Mouse (Mus musculus) embryonic facial prominence, embryonic 15.5 days (tissue): ENCODE results near the gene Slc9a7. TPM values are rescaled to one million over a fixed set of nuclear protein-coding genes. Genes with fewer than 3 reads are reported as not detected.

ENCODE experiments used
- ATAC-seq: fragments of 200-750 bp; cut with Nextera tagmentation; 2 replicates; pipeline ENCODE4 v1.8.0; 2017; ENCODE audit warnings: low read depth, moderate TSS enrichment; ENCODE audit not compliant: insufficient number of reproducible peaks, low FRiP score, low TSS enrichment
- H3K27ac ChIP-seq: fragments of 300-500 bp; sonication (generic); replicated peaks from 2 replicates; pipeline ENCODE4 v1.5.1; 2015; ENCODE audit warnings: mild to moderate bottlenecking, inconsistent platforms
- H3K27me3 ChIP-seq: fragments of 300-500 bp; sonication (generic); 2 replicates; pipeline ENCODE4 v1.6.1; 2015; ENCODE audit warnings: inconsistent platforms
- H3K36me3 ChIP-seq: fragments of 300-500 bp; sonication (generic); 2 replicates; pipeline ENCODE4 v1.6.1; 2015; ENCODE audit warnings: mild to moderate bottlenecking, inconsistent platforms
- H3K4me1 ChIP-seq: fragments of 300-500 bp; sonication (generic); 2 replicates; pipeline ENCODE4 v1.6.1; 2015; ENCODE audit warnings: inconsistent platforms
- H3K4me2 ChIP-seq: fragments of 300-500 bp; sonication (generic); replicated peaks from 2 replicates; pipeline ENCODE4 v1.6.1; 2015; ENCODE audit warnings: mild to moderate bottlenecking, inconsistent platforms
- H3K4me3 ChIP-seq: fragments of 300-500 bp; sonication (generic); replicated peaks from 2 replicates; pipeline ENCODE4 v1.5.1; 2015; ENCODE audit warnings: mild to moderate bottlenecking, inconsistent platforms
- H3K9ac ChIP-seq: fragments of 300-500 bp; sonication (generic); 2 replicates; pipeline ENCODE4 v1.6.1; 2015; ENCODE audit warnings: inconsistent platforms
- H3K9me3 ChIP-seq: fragments of 300-500 bp; sonication (generic); replicated peaks from 2 replicates; pipeline ENCODE4 v1.6.1; 2016; ENCODE audit warnings: inconsistent platforms
- WGBS: fragments of 180-500 bp; shearing (Covaris S2); methylation state at CpG from one replicate; pipeline ENCODE4 v1.1.7; 2015; 5-methylcytosine and 5-hydroxymethylcytosine counted together
- polyA plus RNA-seq: library from polyadenylated mRNA; unstranded; fragments of >200 nt; fragmentation: Nextera tagmentation; extraction: Ambion mirVana; gene quantifications from 2 replicates; pipeline ENCODE4 v1.2.1, GENCODE M21; 2015

Slc9a7 gene
- polyA plus RNA-seq, 1 experiment from 2014 or later = 1.5 TPM

DNA sequence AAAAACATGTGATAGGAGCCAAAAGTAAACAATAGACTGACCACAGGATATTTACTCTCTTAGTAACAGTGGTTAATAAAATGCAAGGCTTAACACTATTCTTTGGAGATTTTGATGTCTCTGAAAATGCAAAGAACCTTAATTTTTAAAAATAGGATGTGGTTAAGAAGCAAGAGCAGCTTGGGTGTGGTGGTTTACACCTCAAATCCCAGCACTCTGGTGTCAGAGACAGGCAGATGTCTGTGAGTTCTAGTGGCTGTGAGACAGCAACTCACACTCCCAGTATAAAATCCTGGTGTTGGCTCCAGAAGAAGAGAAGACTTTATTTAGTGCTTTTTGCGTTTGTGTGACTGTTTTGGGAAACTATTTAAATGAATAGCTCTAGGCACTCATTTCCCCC, 19.6 kb downstream of the Slc9a7 start:
- no peak overlapping the region for H3K9ac ChIP-seq
- no peaks in the 10 kb centered on the region for H3K36me3 ChIP-seq
- H3K4me1 ChIP-seq = no peaks in the 10 kb centered on the region
- no peak overlapping the region for H3K4me3 ChIP-seq
- no peaks in the 10 kb centered on the region for H3K27me3 ChIP-seq
- 34% methylated on average over 1 of the region's 1 CpGs for WGBS
- no peak for ATAC-seq
- no peak overlapping the region for H3K4me2 ChIP-seq
- H3K27ac ChIP-seq = no peak overlapping the region
- no peaks in the 10 kb centered on the region for H3K9me3 ChIP-seq

DNA sequence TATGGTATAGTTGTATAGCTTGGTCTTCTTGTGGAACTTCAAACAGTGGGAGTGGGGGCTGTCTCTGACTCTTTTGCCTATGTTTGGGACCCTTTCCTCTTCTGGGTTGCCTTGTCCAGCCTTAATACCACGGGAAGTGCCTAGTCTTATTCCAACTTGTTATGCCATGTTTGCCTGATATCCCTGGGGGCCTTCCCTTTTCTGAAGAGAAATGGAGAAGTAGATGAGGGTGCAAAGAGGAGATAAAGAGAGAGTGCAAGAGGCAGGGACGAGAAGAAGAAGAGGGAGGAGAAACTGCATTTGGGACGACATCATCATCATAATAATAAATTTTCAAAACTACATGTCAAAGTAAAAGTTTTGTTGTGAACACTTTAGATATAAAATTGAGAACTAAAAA, 21.6 kb downstream of the Slc9a7 start:
- H3K4me2 ChIP-seq = no peak overlapping the region
- no peaks in the 10 kb centered on the region for H3K36me3 ChIP-seq
- no peak overlapping the region for H3K9ac ChIP-seq
- no peaks in the 10 kb centered on the region for H3K4me1 ChIP-seq
- no peak overlapping the region for H3K4me3 ChIP-seq
- H3K27ac ChIP-seq = no peak overlapping the region
- H3K27me3 ChIP-seq = no peaks in the 10 kb centered on the region
- ATAC-seq = no peak
- no peaks in the 10 kb centered on the region for H3K9me3 ChIP-seq
- 65% methylated on average over 3 of the region's 3 CpGs for WGBS

DNA sequence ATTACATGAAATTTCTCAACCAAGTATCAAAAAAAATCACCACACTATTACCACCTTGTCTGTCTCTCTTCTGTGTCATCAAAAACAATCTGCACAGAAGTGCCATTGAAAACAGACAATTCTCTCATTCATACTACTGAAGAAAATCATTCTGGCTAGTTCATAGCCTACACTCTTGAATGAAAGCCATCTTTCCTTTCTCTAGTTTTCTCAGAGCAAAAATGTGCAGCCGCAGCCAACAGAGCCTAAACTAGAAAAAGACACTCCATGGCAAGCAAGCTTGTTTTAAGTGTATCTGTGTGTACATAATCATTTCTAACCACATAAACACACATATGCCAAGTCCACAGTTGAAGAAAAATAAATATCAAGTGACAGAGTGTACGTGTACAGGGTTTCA, 27.2 kb downstream of the Slc9a7 start:
- no peak for ATAC-seq
- Histone ChIP-seq H3K27me3 (no peaks in the 10 kb centered on the region), H3K4me3 (no peak overlapping the region), H3K9me3 (no peaks in the 10 kb centered on the region), H3K9ac (no peak overlapping the region), H3K27ac (no peak overlapping the region), H3K4me2 (no peak overlapping the region), H3K36me3 (no peaks in the 10 kb centered on the region), H3K4me1 (no peaks in the 10 kb centered on the region)
- 62% methylated on average over 2 of the region's 2 CpGs for WGBS

DNA sequence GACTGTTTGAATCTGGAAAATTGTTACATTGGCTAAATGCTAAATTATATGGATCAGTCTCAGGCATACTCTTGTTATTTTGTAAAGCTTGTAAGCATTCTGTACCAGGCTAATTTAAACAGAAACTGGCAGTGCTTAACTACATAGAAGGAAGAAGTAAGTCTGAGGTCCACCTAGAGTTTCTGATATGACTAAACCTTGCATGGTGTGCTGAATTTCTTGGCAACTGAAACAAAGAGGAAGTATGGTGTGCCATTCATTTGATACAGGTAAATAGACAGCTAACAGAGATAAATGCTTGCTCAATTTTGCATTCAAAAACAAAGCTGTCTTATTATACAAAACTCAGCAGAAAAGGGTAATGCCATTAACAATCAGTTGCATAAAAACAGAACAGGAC, 63.5 kb downstream of the Slc9a7 start:
- no peak overlapping the region for H3K4me3 ChIP-seq
- no peaks in the 10 kb centered on the region for H3K4me1 ChIP-seq
- H3K36me3 ChIP-seq = no peaks in the 10 kb centered on the region
- H3K27ac ChIP-seq = no peak overlapping the region
- H3K9ac ChIP-seq = no peak overlapping the region
- H3K4me2 ChIP-seq = no peak overlapping the region
- H3K9me3 ChIP-seq = no peaks in the 10 kb centered on the region
- H3K27me3 ChIP-seq = no peaks in the 10 kb centered on the region
- no peak for ATAC-seq

DNA sequence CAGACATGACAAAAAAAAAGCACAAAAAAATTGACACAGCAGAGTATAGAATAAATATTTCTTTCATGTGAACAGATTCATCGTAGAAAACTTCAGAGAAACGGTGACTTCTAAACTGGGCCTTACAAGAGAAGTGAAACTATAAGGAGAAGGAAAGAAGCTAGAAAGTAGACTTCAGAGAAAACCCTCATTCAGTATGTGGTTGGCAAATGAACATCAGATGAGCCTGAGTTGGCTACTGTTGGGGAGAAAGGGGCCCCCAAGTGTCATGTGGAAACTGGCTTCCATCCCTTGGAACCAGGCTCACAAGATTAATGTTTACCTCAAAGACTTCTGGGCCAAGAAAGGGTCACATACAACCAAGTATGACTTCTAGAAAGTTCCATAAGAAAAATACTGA, 70.1 kb downstream of the Slc9a7 start:
- Histone ChIP-seq H3K9ac (no peak overlapping the region), H3K9me3 (no peaks in the 10 kb centered on the region), H3K4me1 (no peaks in the 10 kb centered on the region), H3K4me3 (no peak overlapping the region), H3K36me3 (no peaks in the 10 kb centered on the region), H3K4me2 (no peak overlapping the region), H3K27me3 (no peaks in the 10 kb centered on the region), H3K27ac (no peak overlapping the region)
- WGBS = 90% methylated on average over 2 of the region's 2 CpGs
- ATAC-seq = no peak

DNA sequence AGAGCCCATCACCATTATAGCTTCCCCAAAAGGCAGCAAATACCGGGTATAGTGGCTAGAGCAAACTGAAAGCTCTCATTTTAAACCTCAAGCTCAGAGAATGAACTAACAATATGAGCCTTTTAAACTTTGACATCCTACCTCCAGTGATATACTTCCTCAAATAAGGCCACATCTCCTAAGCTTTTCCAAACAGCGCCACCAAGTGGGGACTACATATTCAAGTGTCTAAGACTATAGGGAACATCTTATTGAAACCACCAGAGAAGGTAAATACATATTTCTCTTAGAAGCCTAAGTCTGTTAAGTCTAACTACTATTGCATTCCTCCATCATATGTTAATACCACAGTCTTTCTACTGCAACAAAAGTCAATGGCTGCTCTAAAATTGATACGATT, 106.0 kb downstream of the Slc9a7 start:
- no peaks in the 10 kb centered on the region for H3K27me3 ChIP-seq
- 69% methylated on average over 3 of the region's 3 CpGs for WGBS

DNA sequence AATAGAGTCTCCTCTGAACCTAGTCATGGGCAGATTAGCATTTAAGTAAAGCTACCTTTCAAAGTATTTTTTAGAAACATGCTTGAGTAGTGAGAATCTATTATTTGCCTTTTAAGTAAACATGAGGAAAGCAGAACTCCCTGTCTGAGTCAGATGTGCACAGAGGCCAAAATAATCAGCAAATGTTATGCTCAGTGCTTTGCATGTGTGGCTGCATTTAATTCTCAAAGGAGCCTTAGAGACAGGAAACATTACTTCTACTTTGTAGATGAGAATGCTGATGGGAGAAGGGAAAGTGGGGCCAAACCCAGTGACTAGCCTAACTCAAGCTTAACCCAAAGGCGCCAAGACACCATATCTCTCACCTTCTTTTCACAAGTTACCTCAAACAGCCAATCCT, 114.8 kb downstream of the Slc9a7 start:
- WGBS = 84% methylated on average over 1 of the region's 1 CpGs

More for the DNA sequence above, 106.0 kb downstream of the Slc9a7 start:
- H3K36me3 ChIP-seq = no peaks in the 10 kb centered on the region
- no peak overlapping the region for H3K4me2 ChIP-seq
- no peak for ATAC-seq
- no peak overlapping the region for H3K9ac ChIP-seq
- no peaks in the 10 kb centered on the region for H3K4me1 ChIP-seq
- no peak overlapping the region for H3K27ac ChIP-seq
- H3K9me3 ChIP-seq = no peaks in the 10 kb centered on the region
- H3K4me3 ChIP-seq = no peak overlapping the region

DNA sequence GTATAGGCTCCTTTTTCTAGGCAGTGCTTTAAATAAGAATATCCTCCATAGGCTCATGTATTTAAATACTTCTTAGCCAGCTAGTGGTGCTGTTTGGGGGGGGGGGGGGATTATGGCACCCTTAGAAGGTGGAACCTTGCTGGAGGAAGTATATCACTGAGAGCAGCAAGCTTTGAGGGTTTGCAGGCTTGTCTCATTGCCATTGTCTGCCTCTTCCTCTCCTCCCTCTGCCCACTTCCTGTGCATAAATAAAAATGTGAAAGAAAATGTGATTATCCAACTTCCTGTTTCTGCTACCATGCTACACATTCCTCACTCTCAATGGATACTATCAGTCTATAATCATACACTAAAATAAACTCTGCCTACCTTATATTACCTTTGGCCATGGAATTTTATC, 123.2 kb downstream of the Slc9a7 start:
- Histone ChIP-seq H3K4me1 (no peaks in the 10 kb centered on the region), H3K4me2 (no peak overlapping the region), H3K36me3 (no peaks in the 10 kb centered on the region), H3K9ac (no peak overlapping the region), H3K27ac (no peak overlapping the region), H3K27me3 (no peaks in the 10 kb centered on the region), H3K9me3 (no peaks in the 10 kb centered on the region), H3K4me3 (no peak overlapping the region)
- no peak for ATAC-seq

More for the DNA sequence above, 114.8 kb downstream of the Slc9a7 start:
- Histone ChIP-seq H3K4me1 (no peaks in the 10 kb centered on the region), H3K27ac (no peak overlapping the region), H3K27me3 (no peaks in the 10 kb centered on the region), H3K36me3 (no peaks in the 10 kb centered on the region), H3K9me3 (no peaks in the 10 kb centered on the region), H3K4me3 (no peak overlapping the region), H3K9ac (no peak overlapping the region), H3K4me2 (no peak overlapping the region)
- ATAC-seq = no peak

DNA sequence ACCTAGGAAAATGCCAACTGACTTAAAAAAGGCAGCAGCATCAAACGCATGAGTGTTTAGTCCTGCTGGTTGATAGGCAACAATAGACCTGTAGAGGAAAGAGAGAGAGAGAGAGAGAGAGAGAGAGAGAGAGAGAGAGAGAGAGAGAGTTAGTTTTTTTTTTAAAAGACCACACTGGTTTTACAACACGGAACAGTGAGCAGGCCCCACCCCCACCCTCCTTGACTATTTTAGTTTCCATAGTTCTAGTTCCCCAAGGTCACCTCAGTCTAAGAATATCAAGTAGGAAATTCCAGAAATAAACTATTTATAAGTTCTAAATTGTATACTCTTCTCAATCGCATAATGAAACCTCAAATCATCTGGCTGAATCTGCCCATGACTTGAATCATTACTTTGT, 126.6 kb downstream of the Slc9a7 start:
- no peak overlapping the region for H3K27ac ChIP-seq
- ATAC-seq = no peak
- no peaks in the 10 kb centered on the region for H3K9me3 ChIP-seq
- no peaks in the 10 kb centered on the region for H3K27me3 ChIP-seq
- no peak overlapping the region for H3K4me2 ChIP-seq
- no peaks in the 10 kb centered on the region for H3K36me3 ChIP-seq
- H3K9ac ChIP-seq = no peak overlapping the region
- H3K4me3 ChIP-seq = no peak overlapping the region
- no peaks in the 10 kb centered on the region for H3K4me1 ChIP-seq
- 60% methylated on average over 3 of the region's 3 CpGs for WGBS

DNA sequence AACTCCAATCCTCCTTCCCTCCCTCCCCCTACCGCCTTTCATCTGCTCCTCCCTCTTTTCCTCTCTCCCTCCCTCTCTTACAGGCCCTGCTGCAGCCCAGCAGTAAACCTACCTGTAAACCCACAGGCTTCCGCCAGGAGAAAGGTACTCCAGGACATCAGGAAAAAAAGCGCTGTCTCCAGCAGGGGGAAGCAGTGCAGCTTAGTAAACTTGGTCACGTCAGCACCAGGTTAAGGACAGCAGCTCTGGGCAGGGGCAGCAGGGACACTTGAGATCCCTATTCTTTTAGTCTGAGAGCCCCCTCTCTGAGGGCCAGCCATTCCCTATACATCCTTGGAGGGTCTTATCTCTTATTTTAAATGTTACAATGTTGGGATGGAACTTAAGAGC, 129.3 kb downstream of the Slc9a7 start:
- Histone ChIP-seq H3K4me3 (no peak overlapping the region), H3K27me3 (no peaks in the 10 kb centered on the region), H3K9ac (no peak overlapping the region), H3K4me2 (no peak overlapping the region), H3K4me1 (no peaks in the 10 kb centered on the region), H3K36me3 (no peaks in the 10 kb centered on the region), H3K27ac (no peak overlapping the region), H3K9me3 (no peaks in the 10 kb centered on the region)
- WGBS = 9% methylated on average over 4 of the region's 4 CpGs
- ATAC-seq = no peak

DNA sequence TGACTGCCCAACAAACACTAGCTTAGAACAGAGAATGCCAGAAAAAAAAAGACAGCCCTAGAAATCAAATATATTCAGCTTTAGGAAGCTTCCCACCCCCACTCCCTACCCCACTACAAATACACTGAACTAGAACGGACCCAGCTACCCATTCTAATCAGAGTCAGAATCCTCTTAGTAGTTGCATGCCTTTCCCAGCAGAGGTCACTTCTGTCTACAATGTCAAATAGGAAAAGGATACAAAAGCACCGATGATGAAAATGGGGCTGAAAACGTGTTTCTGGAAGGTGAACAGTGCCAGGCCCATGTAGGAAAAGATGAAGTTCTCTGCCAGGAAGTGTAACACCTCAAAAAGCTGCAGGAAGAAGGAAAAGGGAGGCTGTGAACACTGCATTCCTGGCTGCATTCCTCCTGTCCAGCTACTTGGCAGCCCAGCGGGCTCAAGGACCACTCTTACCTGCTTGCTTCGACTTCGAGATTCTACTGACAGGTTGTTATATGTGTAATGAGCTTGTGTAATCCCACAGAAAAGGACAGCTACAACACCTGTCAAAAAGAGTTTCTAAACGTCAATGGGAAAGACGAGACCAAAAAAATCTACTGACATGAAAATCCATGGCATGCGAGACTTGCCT, 129.8 kb downstream of the Slc9a7 start:
- Histone ChIP-seq H3K36me3 (no peaks in the 10 kb centered on the region), H3K9me3 (no peaks in the 10 kb centered on the region), H3K9ac (no peak overlapping the region), H3K27ac (no peak overlapping the region), H3K4me2 (no peak overlapping the region), H3K4me1 (no peaks in the 10 kb centered on the region), H3K4me3 (no peak overlapping the region), H3K27me3 (no peaks in the 10 kb centered on the region)
- no peak for ATAC-seq
- WGBS = 42% methylated on average over 9 of the region's 9 CpGs

DNA sequence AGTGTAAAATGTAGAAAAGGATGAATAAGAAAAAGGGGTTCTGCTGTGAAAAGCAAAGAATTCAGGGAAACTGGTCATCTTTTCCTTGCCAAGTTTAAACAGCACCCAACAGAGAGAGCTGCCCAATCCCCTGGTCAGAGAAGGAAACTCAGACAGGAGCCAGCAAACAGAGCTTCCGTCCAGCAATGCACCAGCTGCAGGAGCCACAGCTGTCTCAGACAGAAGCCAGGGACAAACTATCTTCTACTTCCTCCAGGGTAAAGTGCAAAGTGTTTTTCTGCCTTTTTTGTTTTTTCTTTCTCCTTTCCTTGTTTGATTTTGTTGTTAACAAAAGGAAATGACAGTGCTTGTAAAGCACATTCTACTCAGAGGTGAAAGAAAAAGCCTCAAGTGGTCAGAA, 131.3 kb downstream of the Slc9a7 start:
- ATAC-seq = no peak
- Histone ChIP-seq H3K9ac (no peak overlapping the region), H3K4me3 (no peak overlapping the region), H3K27me3 (no peaks in the 10 kb centered on the region), H3K9me3 (no peaks in the 10 kb centered on the region), H3K27ac (no peak overlapping the region), H3K4me2 (no peak overlapping the region), H3K4me1 (no peaks in the 10 kb centered on the region), H3K36me3 (no peaks in the 10 kb centered on the region)
- WGBS = 79% methylated on average over 1 of the region's 1 CpGs
